Mouse (Mus musculus) frontal cortex, postnatal 10 days (tissue): ENCODE data around the gene Apol9a.
"Not testable (repeated sequence)": the region's sequence is repeated elsewhere in the genome, so short reads cannot be mapped to it uniquely, and the experiment has no call there.

Experiments used
- DNase-seq, 2 experiments: peaks; one replicate each; pipeline ENCODE4 v3.0.0; 2022; ENCODE audit warnings: low spot score in 2 of 2, mixed read lengths in 1 of 2

The Apol9a gene

DNA sequence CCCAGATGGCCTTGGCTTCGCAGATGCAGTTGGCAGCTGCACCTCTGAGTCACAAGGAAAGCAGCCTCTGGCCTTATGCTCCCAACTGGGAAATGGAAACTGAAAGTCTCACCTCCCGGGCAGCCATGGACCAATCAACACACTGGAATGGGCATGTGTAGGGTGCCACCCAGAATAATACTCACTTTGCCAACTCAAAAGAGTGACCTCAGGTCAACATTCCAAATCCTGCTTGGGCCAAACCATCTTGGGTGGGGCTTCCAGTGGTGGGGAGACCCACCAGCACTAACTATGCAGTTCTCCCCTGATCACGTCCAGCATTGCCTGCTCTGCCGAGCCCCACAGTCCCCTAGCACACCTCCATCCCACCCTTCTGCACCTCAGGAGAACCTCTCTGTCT, at the start of gene Apol9a:
TSS of gene Apol9a (minus strand) at position 101 of the 400 bp plus-strand sequence.
- DNase-seq: not testable (repeated sequence)

DNA sequence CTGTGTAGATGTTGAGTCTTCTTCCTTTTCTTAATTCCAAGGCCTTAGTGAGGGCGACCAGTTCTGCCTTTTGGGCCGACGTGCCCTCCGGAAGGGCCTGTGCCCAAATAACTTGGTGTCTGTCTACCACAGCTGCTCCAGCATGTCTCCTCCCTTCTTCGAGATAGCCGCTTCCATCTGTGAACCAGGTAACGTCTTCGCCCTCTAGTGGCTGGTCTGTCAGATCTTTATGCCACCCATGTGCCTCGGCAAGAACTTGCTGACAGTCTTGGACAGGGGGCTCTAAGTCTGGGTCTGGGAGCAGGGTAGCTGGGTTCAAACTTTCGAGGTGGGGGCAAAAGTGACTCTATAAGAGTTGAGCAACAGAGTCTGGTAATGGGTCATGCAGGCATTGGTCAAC, 39.0 kb upstream of the Apol9a start:
- DNase-seq: not testable (repeated sequence)

DNA sequence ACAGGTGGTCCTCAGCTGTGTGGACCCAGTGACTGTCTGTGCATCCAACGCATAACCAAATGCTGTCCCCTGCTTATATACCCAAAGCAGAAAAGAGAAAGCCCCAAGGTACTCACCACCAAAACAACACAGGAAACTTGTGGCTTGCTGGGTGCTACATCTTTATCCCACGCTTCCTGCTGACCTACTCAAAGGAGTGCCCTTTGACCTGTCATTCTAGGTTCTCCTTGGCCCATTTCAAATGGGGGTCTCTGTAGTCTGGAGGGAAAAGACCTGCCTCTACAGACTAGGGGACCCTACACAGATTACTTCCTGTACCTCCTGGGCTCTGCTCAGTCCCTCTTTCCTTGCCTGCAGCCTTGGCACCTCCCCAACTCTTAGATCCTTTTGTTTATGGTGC, 36.5 kb upstream of the Apol9a start, which contains the start of gene Apol7b:
TSS of gene Apol7b (minus strand) at position 101 of the 400 bp plus-strand sequence.
- DNase-seq: not testable (repeated sequence)

DNA sequence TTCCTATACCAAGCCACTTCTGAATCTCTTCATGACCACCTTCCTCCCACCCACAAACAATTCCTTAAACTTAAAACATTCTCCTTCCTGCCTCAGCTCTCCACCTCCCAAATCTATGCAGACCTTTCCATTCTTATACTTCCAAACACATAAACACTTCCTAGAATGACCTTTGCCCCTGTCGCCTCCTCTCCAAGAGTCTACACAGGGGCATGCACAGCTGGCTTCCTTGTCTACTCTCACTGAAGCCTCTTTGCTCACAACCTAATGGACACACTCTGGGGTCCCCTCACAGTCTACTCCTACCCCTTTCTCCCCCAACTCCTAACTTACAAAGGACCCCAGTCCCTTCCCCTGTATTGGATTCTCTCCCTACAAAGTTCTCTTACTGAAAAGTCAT, 34.7 kb upstream of the Apol9a start:
- DNase-seq: not testable (repeated sequence)

DNA sequence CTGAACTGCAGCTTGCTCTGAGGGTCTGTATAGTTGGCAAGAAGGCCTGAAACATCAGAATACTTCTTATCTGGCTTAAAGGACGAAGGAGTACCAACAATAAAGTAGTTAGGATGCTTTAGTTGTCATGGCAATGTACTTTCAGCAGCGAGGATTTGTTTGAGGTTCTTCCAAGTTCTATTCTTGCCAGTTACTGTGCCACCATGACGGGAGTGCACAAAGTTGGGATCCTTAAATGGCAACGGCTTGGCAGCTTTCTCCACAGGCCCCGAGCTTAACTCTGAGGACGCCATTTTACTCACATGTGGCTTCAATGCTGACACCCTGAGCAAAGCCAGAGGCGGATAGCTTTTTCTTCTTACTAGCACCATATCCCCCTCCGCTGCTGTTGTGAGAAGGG, 33.8 kb upstream of the Apol9a start:
- DNase-seq: peak; percentile 37 to 55

DNA sequence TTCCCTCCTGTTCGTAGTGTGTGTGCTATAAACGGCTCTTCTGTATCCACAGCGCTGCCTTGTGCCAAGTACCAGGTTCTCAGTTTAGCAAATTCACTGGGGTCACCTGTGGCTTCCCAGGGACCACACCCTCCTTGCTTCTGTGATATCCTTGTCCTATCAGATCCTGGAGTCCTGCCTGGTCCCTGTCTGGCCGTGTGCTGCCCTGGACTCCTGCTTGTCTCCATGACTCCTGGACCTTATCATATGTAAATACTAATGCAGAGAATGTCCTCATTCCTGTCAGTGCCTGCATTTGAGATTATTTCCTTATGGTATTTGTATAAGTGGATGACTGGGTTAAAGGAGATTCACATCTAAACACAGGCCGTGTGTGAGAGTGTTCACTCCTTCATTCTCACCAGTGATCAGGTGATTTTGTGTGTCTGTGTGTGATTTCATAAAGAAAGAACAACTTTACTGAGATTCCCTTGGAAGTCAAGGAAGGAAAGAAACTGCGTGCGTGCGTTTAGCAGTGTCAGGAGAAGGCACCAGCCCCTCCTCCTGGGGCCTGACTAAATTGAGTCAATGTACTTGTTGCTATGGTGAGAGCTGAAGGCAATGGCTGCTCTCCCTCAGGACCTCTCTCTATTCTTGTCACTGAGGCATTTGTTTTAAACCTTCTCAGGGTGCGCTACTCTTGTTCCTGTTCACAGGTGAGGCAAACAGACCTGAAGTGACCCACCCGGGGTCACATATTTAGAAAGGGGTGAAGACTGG, 17.9 kb upstream of the Apol9a start:
- DNase-seq: not testable (repeated sequence)

DNA sequence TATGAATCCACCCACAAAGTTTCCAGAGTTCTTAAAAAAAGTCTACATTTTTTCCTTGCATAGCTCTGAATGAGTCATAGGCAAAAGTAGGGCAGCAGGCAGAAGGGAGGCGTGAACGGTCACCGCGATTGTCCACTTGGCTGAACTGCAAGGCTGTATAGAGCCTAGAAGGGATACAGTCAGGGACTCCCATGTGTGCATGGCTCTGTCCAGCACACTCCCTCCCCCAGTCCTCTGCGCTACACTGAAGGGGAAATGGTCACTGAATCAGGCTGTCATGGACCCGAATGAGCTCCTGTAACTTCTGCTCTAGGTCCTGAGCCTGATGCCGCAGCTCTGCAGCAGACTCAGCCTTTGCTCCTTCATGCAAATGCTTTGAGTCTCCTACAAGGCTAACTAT, 12.0 kb upstream of the Apol9a start:
- DNase-seq: not testable (repeated sequence)

DNA sequence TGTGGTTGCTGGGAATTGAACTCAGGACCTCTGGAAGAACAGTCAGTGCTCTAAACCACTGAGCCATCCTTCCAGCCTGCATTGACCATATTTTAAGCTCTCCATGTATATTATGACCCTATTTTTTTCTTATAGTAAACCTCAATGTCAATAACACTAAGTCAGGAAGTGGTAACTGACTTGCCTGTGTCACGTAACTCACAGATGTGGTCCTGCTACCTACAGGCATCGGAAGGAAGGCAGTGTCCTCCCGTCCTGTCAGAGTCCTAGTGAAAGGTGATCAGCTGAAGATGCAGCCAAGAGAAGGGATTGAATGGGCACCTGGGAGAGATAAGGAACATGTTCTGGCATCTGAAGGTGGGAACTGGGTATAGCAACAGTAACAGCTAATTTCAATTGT, 8.7 kb upstream of the Apol9a start:
- not testable (repeated sequence) for DNase-seq

DNA sequence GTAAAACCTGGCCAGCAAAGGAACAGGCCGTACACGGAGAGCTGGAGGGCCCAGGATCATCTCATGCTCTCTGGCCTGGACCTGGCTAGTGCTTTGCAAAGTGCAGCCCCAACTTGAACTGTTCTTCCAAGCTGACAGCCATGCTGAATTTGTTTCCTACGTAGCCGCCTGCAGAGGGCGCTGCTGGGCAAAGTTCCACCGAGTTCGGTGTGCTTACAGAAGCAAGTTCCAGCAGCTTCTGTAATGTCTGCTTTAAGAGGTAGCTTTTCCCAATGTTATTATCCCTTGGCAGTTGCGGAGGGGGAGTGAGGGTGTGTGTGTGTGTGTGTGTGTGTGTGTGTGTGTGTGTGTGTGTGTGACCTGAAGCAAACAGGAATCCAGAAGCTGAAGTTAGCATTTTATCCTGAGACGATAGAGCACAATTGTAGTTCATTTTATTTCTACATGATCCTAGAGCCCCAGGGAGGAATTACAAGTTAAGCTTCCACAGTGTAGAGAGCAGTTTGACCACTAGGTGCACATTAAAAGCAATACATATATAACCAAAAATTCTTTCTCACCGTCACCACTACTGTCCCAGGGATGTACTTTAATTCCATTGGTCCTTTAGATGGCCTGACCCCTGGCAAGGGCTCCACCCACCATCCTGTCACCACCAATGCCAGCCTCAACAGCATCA, 5.9 kb upstream of the Apol9a start:
- not testable (repeated sequence) for DNase-seq

DNA sequence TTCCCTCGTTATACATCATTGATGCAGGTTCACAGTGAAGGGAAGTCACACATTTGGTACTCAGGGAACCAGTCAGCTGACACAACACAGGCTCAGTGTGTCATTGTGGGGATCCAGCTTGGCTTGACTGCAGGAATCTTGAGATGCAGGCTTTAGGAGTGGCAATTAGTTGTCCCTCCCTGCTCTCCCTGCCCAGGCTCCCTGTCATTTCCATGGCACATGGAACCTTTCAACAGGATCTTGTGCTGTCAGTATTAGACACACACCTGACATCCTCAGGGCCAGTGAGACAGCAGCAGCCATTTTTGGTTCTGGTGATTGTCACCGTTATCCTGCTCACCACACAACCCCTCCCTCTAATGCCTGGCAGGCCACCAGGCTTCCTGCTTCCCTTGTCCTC, 4.7 kb upstream of the Apol9a start:
- not testable (repeated sequence) for DNase-seq

DNA sequence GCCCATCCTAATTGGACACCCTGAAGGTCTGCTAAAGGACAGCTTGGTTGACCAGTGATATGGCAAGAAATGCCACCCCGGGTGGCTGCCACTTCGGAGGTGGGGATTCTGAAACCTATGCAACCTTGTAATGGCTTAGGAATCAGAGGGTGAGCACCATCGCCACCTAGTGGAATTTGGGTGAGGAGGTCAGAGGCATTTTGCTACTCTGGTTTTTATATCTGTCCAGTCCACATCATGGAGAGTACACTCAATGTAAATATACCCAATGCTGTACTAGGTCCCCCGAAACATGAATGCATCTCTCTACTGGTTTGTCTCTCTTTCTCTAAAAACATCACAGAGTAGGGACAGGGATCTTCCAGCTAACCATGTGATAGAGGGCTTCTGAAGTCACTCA, 1.8 kb upstream of the Apol9a start:
- DNase-seq: not testable (repeated sequence)

DNA sequence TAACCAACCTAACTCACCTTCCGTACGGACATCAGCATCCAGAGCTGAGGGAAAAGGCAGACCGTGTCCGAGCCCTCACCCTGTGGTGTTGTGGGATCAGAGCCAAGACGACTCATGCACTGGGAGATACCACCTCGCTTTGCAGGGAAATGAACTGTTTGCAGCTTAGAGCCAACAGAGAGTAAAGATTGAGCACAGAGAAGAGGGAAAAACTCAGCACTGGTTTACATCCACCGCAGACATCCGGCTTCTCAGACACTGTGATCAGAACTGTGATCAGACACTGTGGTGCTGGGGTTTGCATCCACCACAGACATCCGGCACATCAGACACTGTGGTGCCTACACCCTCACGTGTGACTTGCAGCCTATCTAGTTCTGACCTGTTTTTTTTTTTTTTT, 4.6 kb downstream of the Apol9a start:
- DNase-seq: not testable (repeated sequence)

DNA sequence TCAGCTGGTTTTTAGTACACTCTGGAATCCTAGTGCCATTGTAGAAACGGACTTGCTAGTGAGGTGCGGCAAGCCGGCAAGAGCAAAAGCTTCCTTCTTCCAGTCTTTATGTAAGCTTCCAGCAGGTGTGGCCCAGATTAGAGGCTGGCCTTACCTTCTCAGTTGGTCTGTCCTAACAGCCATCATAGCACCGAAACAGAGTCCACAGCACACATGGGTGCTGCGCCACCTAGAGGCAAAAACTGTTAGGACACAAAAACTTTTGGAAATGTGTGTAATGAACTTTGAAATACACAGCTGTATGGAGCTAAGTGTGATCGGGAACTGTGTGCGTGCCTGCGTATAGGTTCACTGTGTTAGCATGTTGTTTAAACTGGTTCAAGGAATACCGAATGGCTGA, 11.9 kb downstream of the Apol9a start, which contains the start of gene Apol7a:
TSS of gene Apol7a (minus strand) at position 84 of the 400 bp plus-strand sequence.
- not testable (repeated sequence) for DNase-seq

DNA sequence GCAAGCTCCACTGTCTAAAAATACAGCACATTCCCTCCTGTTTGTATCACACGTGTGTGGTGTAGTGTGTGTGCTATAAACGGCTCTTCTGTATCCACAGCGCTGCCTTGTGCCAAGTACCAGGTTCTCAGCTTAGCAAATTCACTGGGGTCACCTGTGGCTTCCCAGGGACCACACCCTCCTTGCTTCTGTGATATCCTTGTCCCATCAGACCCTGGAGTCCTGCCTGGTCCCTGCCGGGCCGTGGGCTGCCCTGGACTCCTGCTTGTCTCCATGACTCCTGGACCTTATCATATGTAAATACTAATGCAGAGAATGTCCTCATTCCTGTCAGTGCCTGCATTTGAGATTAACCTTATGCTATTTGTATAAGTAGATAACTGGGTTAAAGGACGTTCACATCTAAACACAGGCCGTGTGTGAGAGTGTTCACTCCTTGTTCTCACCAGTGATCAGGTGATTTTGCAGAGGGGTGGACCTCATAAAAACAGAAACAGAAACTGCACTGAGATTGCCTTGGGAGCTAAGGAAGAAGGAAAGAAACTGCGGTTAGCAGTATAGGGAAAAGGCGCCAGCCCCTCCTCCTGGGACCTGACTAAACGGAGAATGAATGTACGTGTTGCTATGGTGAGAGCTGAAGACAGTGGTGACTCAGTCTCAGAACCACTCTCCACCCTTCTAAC, 13.3 kb downstream of the Apol9a start:
- not testable (repeated sequence) for DNase-seq

DNA sequence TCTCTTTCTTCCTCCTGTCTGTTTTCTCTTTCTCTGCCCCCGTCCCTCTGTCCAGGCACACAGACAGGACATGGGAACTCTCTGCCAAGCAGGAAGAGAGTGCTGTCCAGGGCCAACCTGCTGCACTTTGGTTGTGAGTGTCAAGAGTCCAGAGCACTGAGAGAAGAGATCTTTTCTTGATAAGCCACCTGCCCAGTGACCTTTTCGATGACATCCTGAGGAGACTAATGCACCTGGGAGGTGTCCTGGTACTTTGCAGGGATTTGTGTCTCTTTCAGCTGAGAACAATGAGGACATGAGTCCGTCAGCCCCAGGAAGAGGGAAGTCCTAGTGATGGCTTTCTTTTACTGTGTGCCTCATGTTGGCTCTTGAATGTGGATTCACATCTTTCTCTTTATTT, 17.1 kb downstream of the Apol9a start:
- not testable (repeated sequence) for DNase-seq

DNA sequence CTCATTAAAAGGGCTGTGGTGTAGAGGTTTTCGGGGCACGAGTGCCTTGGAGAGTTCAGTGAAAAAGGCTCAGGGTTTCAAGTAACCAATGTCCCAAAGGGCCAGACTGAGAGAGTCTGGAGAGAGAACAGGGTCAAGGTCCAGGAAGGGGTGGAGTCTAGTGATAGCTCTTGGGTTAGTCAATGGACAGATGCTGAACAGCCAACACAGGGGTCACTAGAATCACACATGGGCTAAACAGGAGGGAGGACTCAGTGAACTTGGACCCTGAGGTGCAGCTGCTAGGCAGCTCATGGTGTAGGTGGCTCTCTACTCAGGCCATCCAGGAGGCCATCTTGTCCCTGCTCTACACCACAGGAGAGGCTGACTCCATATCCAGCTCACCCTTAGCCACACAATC, 23.5 kb downstream of the Apol9a start:
- DNase-seq: no peak

DNA sequence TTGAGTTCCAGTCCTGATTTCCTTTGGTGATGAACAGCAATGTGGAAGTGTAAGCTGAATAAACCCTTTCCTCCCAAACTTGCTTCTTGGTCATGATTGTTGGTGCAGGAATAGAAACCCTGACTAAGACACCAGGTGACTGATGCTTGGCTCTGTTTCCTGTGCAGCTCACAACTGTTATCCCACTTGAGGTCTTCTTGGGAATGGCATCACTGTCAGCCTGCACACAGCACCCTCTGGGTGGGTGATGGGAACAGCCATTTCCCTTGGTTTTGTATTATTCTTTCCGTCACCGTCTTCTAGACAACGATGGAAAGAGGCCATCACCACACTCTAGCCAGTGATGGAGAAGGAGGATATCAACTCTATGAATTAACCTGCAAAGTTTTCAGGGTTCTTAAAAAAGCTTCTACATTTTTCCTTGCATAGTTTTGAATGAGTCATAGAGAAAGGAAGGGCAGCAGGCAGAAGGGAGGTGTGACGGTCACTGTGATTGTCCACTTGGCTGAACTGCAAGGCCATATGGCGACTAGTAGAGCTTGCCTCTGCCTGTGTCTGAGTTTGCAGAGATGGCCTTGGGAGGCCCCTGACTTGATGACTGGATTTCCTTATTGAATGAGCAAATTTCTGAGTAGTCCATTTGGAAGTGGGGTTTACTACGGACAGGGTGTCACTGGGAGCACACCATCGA, 26.4 kb downstream of the Apol9a start:
- DNase-seq: no peak

DNA sequence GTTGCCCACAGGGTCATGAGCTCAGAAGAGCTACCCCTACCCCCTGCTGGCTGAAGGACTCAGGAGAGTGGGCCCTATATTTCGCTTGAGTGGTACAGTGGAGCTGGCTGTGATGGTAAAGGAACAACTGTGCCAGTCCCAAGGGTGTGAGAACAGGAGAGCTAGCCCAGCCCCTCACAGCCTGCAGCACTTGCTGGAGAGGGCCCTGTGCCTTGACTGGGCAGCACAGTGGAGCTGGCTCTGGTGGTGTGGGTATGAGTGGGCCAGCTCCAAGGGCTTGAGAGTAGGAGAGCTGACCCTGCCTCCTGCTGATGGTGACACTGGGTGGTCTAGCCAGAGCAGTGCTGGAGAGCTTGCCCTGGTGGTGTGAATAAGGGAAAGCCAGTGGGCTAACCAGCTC, 28.1 kb downstream of the Apol9a start:
- DNase-seq: no peak

DNA sequence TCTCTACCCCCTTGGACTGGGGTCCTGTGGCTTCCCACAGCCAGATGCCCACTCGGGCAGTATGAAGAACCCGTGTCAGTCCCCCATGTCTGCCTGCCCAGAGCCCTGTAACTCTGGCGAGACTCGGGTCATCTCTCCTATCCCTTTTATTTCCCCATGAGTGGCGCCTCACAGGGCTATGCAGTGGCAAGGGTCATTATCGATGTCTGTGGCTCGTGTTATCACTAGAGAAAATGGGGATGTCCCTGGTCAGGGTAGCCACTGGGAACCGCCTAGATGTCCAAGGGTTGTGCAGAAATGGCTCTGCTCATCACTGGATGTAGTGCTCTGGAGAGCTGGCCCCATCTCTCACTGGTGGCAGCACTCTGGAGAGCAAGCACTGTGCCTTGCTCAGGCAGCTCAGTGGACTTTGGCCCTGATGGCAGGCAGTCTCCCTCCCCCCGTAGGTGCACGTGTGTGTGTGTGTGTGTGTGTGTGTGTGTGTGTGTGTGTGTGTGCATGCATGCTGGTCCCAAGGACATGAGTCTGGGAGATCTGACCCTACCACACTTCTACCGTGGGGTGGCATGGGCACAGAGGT, 28.6 kb downstream of the Apol9a start:
- no peak for DNase-seq

DNA sequence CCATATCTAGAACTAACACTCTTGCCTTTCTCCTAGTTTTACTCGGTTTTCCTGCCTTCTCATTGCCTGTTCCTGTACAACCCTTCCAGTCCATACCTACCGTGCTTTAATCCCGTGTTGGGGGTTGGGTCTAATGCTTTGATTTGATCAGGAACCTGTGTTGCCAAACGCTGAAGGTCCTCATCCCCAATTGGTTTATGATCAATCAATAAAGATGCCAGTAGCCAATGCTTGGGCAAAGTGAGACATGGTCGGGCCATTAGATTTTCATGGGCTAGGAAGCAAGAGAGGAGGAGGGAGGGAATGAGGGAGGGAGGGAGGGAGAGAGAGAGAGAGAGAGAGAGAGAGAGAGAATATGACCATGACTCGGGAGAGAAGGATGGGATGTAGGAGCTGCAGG, 29.5 kb downstream of the Apol9a start:
- no peak for DNase-seq

DNA sequence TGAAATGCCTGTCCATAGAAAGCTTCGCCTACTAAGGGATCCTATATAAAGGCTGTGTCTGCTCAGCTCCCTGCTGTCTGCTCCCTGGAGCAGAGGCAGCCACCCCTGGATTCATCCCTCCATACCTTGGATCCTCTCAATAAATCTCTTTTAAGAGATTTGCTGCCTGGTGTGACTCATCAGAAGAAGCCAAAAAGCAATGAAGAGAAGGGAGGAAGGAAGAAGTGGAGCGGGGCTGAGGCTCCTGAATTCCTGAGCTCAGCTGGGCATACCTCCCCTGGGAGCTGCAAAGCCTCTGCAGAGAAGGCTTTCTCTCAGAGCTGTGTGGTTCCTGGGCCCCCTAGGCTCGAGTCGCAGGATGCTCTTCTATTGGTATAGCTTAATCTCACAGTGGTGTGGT, 31.0 kb downstream of the Apol9a start:
- DNase-seq: no peak
